Mouse (Mus musculus) limb, embryonic 11.5 days (tissue): Measurements from ENCODE around the gene Acvr1. TPM values are rescaled to one million over a fixed set of nuclear protein-coding genes. Genes with fewer than 3 reads are reported as not detected.

Experiments used
- ATAC-seq: fragments of 200-750 bp; cut with Nextera tagmentation; 2 replicates; pipeline ENCODE4 v1.8.0; 2017; ENCODE audit warnings: low read depth; ENCODE audit not compliant: insufficient number of reproducible peaks, low FRiP score, low TSS enrichment
- DNase-seq: peaks from one replicate; pipeline ENCODE4 v3.0.0-alpha.2; 2015; ENCODE audit warnings: low spot score
- H3K27ac ChIP-seq: fragments of 300-500 bp; sonication (generic); replicated peaks from 2 replicates; pipeline ENCODE4 v1.5.1; 2014; ENCODE audit warnings: low read depth, mild to moderate bottlenecking, low read length
- H3K27me3 ChIP-seq: fragments of 300-500 bp; sonication (generic); 2 replicates; pipeline ENCODE4 v1.6.1; 2014; ENCODE audit warnings: mild to moderate bottlenecking, low read length, mixed read lengths; ENCODE audit not compliant: control insufficient read depth, insufficient read depth
- H3K36me3 ChIP-seq: fragments of 300-500 bp; sonication (generic); 2 replicates; pipeline ENCODE4 v1.6.1; 2014; ENCODE audit warnings: mild to moderate bottlenecking, low read length, moderate library complexity, mixed read lengths; ENCODE audit not compliant: control insufficient read depth, insufficient read depth
- H3K4me1 ChIP-seq: fragments of 300-500 bp; sonication (generic); 2 replicates; pipeline ENCODE4 v1.6.1; 2014; ENCODE audit warnings: low read length, mixed read lengths; ENCODE audit not compliant: control insufficient read depth, insufficient read depth
- H3K4me2 ChIP-seq: fragments of 300-500 bp; sonication (generic); 2 replicates; pipeline ENCODE4 v1.6.1; 2014; ENCODE audit warnings: low read depth, mild to moderate bottlenecking, moderate library complexity; ENCODE audit not compliant: severe bottlenecking
- H3K4me3 ChIP-seq: fragments of 300-500 bp; sonication (generic); 2 replicates; pipeline ENCODE4 v1.5.1; 2014; ENCODE audit warnings: low read depth, low read length
- H3K9ac ChIP-seq: fragments of 300-500 bp; sonication (generic); 2 replicates; pipeline ENCODE4 v1.6.1; 2014; ENCODE audit warnings: mild to moderate bottlenecking, low read length
- H3K9me3 ChIP-seq: fragments of 300-500 bp; sonication (generic); 2 replicates; pipeline ENCODE4 v1.6.1; 2016; ENCODE audit warnings: low read length; ENCODE audit not compliant: control insufficient read depth
- WGBS: fragments of 180-500 bp; shearing (Covaris S2); extraction: QIAGEN DNeasy Blood & Tissue Kit; methylation state at CpG from one replicate; pipeline ENCODE4 v1.1.7; 2014; 5-methylcytosine and 5-hydroxymethylcytosine counted together
- polyA plus RNA-seq: library from polyadenylated mRNA; unstranded; fragments of >200 nt; fragmentation: Nextera tagmentation; extraction: Ambion mirVana; gene quantifications from 2 replicates; pipeline ENCODE4 v1.2.1, GENCODE M21; 2014

Acvr1 gene
- polyA plus RNA-seq, 1 experiment from 2014 or later, result 5.8 TPM

DNA sequence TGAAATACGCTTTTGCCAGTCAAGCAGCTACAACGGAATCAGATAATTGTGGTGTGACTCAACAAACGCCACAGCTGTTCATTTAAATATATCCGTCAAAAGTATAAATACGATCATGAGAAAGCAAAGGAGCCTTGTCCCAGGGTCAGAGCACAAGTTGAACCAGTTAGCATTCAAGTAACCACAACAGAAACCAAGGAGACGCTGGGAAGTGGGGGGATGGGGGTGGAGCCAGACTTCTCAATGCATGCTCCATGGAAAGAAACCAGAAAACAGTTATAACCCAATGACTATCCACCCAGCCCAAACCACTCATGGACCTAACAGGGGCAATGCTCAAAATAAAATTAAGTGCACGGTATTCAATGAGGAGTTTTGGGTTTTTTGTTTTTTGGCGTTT, 56.8 kb downstream of the Acvr1 start:
- WGBS, result 79% methylated on average over 8 of the region's 8 CpGs
- H3K36me3 ChIP-seq, result no peaks in the 10 kb centered on the region; the same call in 1 of the 2 replicates
- no peaks in the 10 kb centered on the region for H3K4me1 ChIP-seq
- H3K9ac ChIP-seq, result no peak overlapping the region
- no peaks in the 10 kb centered on the region for H3K9me3 ChIP-seq
- H3K4me3 ChIP-seq, result no peak overlapping the region
- ATAC-seq, result no peak
- DNase-seq, result no peak
- no peak overlapping the region for H3K27ac ChIP-seq
- no peak overlapping the region for H3K4me2 ChIP-seq
- no peaks in the 10 kb centered on the region for H3K27me3 ChIP-seq

- ATAC-seq (no peak), DNase-seq (no peak)
- no peak overlapping the region for H3K27ac ChIP-seq
- no peak overlapping the region for H3K9ac ChIP-seq
- no peaks in the 10 kb centered on the region for H3K36me3 ChIP-seq
- H3K4me3 ChIP-seq, result no peak overlapping the region
- H3K27me3 ChIP-seq, result no peaks in the 10 kb centered on the region
- no peak overlapping the region for H3K4me2 ChIP-seq
- H3K4me1 ChIP-seq, result no peaks in the 10 kb centered on the region
- WGBS, result 94% methylated on average over 9 of the region's 9 CpGs
- H3K9me3 ChIP-seq, result no peaks in the 10 kb centered on the region
Measured at GRCm38 (mm10) chr2:58505306-58506090, 61.5 kb downstream of the Acvr1 start.

DNA sequence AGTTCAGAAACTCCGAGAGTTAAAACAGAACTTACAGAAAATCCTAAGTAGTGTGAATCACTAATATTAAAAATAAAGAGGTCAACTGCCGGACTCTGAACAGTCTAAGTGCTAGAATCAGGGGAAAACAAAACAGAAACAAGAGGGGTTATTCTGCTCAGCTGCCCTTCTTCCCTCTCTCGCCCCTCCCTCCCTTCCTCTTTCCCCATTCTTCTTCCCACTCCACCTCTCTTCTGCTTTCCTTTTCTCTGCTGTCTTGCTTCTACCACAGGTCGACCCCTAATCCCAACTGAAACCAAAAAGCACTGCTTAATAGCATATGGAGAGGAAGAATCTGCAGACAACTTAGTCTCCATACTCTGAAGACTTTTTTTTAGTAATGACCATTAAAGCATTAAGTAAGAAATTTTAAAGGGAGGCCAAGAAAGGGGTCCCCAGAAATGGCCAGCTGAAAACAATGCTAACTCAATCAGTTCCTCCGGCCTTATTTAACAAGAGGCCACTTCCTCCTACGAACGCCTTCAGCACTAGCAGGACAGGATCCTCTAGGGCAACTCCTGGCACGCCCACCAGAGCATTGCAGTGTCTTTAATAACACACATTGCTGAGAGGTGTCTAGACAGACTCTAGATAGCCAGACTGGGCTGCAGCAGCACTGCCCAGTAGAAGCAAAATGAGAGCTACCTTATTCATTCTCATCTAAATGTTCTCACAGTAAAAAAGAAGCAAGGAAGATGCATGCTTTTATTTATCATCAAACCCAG, 70.1 kb downstream of the Acvr1 start:
- Histone ChIP-seq H3K27me3 (no peaks in the 10 kb centered on the region), H3K9ac (no peak overlapping the region), H3K4me3 (no peak overlapping the region), H3K4me2 (no peak overlapping the region), H3K27ac (no peak overlapping the region), H3K4me1 (no peaks in the 10 kb centered on the region), H3K9me3 (no peaks in the 10 kb centered on the region), H3K36me3 (no peaks in the 10 kb centered on the region)
- ATAC-seq (no peak), DNase-seq (no peak)
- WGBS, result 74% methylated on average over 8 of the region's 8 CpGs

- ATAC-seq (no peak), DNase-seq (no peak)
- no peaks in the 10 kb centered on the region for H3K4me1 ChIP-seq
- no peak overlapping the region for H3K9ac ChIP-seq
- no peaks in the 10 kb centered on the region for H3K36me3 ChIP-seq
- no peaks in the 10 kb centered on the region for H3K9me3 ChIP-seq
- no peaks in the 10 kb centered on the region for H3K27me3 ChIP-seq
- no peak overlapping the region for H3K4me3 ChIP-seq
- H3K4me2 ChIP-seq, result no peak overlapping the region
- WGBS, result 92% methylated on average over 3 of the region's 3 CpGs
- no peak overlapping the region for H3K27ac ChIP-seq
Measured at GRCm38 (mm10) chr2:58495271-58495670, 71.7 kb downstream of the Acvr1 start.

- H3K9ac ChIP-seq, result no peak overlapping the region
- no peak for ATAC-seq
- no peak overlapping the region for H3K4me3 ChIP-seq
- no peaks in the 10 kb centered on the region for H3K36me3 ChIP-seq
- H3K9me3 ChIP-seq, result no peaks in the 10 kb centered on the region
- H3K27ac ChIP-seq, result no peak overlapping the region
- DNase-seq, result no peak
- WGBS, result 84% methylated on average over 18 of the region's 18 CpGs
- no peaks in the 10 kb centered on the region for H3K4me1 ChIP-seq
- H3K27me3 ChIP-seq, result no peaks in the 10 kb centered on the region
- H3K4me2 ChIP-seq, result no peak overlapping the region
Measured at GRCm38 (mm10) chr2:58493685-58494635, 73.0 kb downstream of the Acvr1 start.

DNA sequence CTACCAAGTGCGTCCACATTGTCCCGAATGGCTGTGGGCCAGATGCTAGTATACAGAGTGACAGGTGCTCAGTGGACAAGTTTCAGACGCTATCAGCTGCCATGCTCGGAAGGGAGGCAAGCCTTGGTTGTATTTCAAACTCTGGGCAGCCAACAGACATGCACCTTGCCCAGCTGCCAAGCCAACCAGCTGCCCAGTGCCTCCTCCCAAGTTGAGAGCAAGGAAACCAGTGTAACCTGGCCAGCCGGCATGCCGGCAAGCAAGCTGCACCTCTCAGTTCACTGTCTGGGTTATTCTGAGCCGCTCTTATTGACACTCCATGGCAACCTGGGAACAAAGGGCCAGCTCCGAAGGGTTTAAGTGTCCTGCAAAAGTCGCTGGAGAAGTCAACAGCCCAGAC, 77.7 kb downstream of the Acvr1 start:
- Histone ChIP-seq H3K9ac (no peak overlapping the region), H3K4me1 (peaks cover 16% of the 10 kb centered on the region), H3K4me3 (no peak overlapping the region), H3K27ac (no peak overlapping the region), H3K27me3 (no peaks in the 10 kb centered on the region), H3K9me3 (no peaks in the 10 kb centered on the region), H3K36me3 (no peaks in the 10 kb centered on the region; the same call in 1 of the 2 replicates), H3K4me2 (no peak overlapping the region)
- WGBS, result 95% methylated on average over 9 of the region's 9 CpGs
- ATAC-seq, result no peak
- no peak for DNase-seq

DNA sequence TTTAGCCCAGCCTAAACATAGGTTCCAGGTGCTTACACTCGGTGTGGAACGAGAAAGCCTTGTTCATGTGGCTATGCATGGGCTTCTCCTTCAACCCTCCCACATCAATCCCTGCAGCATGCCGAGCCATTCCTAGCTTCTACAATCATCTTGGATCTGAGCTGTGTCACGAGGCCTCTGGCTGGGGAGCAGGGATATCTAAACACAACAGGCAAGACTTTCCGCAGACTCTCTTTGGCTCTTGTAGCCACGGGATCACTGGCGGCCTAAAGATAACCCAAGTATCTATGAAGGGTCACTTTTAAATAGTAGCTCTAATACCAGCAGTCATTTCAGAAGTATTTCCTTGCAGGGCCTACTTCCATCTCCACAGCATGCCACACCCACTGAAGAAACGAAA, 78.6 kb downstream of the Acvr1 start:
- H3K27me3 ChIP-seq, result no peaks in the 10 kb centered on the region
- ATAC-seq, result no peak
- H3K9ac ChIP-seq, result no peak overlapping the region
- DNase-seq, result no peak
- WGBS, result 96% methylated on average over 8 of the region's 8 CpGs
- no peak overlapping the region for H3K4me3 ChIP-seq
- no peak overlapping the region for H3K27ac ChIP-seq
- H3K36me3 ChIP-seq, result no peaks in the 10 kb centered on the region; the same call in 1 of the 2 replicates
- no peaks in the 10 kb centered on the region for H3K9me3 ChIP-seq
- H3K4me2 ChIP-seq, result no peak overlapping the region
- peaks cover 16% of the 10 kb centered on the region for H3K4me1 ChIP-seq

DNA sequence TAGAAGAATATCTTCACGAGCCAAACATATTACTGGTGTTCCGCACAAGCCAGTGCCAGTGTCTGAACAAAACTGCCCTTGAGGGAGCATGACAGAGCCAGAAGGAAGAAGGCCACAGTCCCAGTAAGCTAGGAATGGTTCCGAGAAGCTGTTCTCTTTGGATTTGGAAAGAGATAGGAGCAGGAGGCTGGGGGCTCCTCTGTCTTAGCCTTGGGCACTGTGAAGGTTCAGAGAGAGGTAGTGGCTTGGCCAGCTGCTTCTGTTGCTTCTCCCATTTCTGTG, 79.7 kb downstream of the Acvr1 start:
- DNase-seq (no peak), ATAC-seq (no peak)
- H3K9ac ChIP-seq, result no peak overlapping the region
- H3K27ac ChIP-seq, result peak overlapping the region; percentile 44
- no peaks in the 10 kb centered on the region for H3K27me3 ChIP-seq
- no peaks in the 10 kb centered on the region; the same call in 1 of the 2 replicates for H3K36me3 ChIP-seq
- no peak overlapping the region for H3K4me2 ChIP-seq
- peaks cover 16% of the 10 kb centered on the region for H3K4me1 ChIP-seq
- H3K9me3 ChIP-seq, result no peaks in the 10 kb centered on the region
- 79% methylated on average over 3 of the region's 3 CpGs for WGBS
- no peak overlapping the region for H3K4me3 ChIP-seq
